Comparison of ENCODE assay signal across 22 mouse cellular contexts in genomic region chr13:56772592-56772991, GRCm38 (mm10). TPM values are rescaled to one million over a fixed set of nuclear protein-coding genes. Genes with fewer than 3 reads are reported as not detected.
A peak's percentile ranks its signal among the peaks of the same experiment; 100 is the strongest.
DNase-seq lines count a peak whose midpoint lies in the region; ATAC-seq and TF ChIP-seq lines count a peak whose summit lies in the region.
"Had no signal": no experiment of that assay in that cellular context is flagged by ENCODE, and none has a peak within 500 bp of the region (broad histone marks: within the 10 kb centered on the region; RNA-seq: fewer than 3 reads in every experiment).

No protein-coding gene starts in this region.

- H3K27ac ChIP-seq in kidney, postnatal 0 days = no peak overlapping the region
- H3K27ac ChIP-seq in kidney, embryonic 14.5 days (ENCODE audit: low read depth, low read length) = no peak overlapping the region
- H3K27ac ChIP-seq in midbrain, postnatal 0 days (ENCODE audit: low read depth, low read length) = no peak overlapping the region
- no peak overlapping the region for H3K27ac ChIP-seq in midbrain, embryonic 10.5 days (replicated peaks)
- H3K27ac ChIP-seq in olfactory bulb, adult 2 months (ENCODE audit: insufficient read depth, low read depth, low read length) = no peak overlapping the region
- H3K27ac ChIP-seq: hindbrain, embryonic 14.5 days; liver, embryonic 13.5 days; macrophage; neural tube, embryonic 15.5 days had no signal

- no peaks in the 10 kb centered on the region for H3K36me3 ChIP-seq in kidney, postnatal 0 days (ENCODE audit: insufficient read depth, low read length)
- no peaks in the 10 kb centered on the region for H3K36me3 ChIP-seq in kidney, embryonic 14.5 days (ENCODE audit: control insufficient read depth, insufficient read depth, low read length)
- no peaks in the 10 kb centered on the region for H3K36me3 ChIP-seq in midbrain, postnatal 0 days (ENCODE audit: insufficient read depth, low read length)
- no peaks in the 10 kb centered on the region for H3K36me3 ChIP-seq in midbrain, embryonic 10.5 days
- H3K36me3 ChIP-seq: liver, embryonic 13.5 days; midbrain, embryonic 12.5 days; neural tube, embryonic 15.5 days had no signal

- WGBS in kidney, postnatal 0 days = 47% methylated on average over 3 of the region's 3 CpGs
- 35% methylated on average over 3 of the region's 3 CpGs for WGBS in kidney, embryonic 14.5 days
- 48% methylated on average over 3 of the region's 3 CpGs for WGBS in midbrain, postnatal 0 days
- WGBS in midbrain, embryonic 10.5 days = 55% methylated on average over 3 of the region's 3 CpGs
- 39% methylated on average over 3 of the region's 3 CpGs for WGBS in olfactory bulb, adult 2 months

- no peak for TF ChIP-seq POLR2A in olfactory bulb, adult 2 months (IDR thresholded peaks at IDR 0.05; ENCODE audit: insufficient read depth, low read depth, low read length)

- no peaks in the 10 kb centered on the region for H3K27me3 ChIP-seq in kidney, postnatal 0 days (ENCODE audit: insufficient read depth, low read length)
- H3K27me3 ChIP-seq in kidney, embryonic 14.5 days (ENCODE audit: control insufficient read depth, insufficient read depth, low read length) = no peaks in the 10 kb centered on the region
- H3K27me3 ChIP-seq in midbrain, postnatal 0 days (ENCODE audit: insufficient read depth, low read length) = no peaks in the 10 kb centered on the region
- H3K27me3 ChIP-seq in midbrain, embryonic 10.5 days (ENCODE audit: low read depth, poor library complexity, severe bottlenecking) = peaks cover 14% of the 10 kb centered on the region
- H3K27me3 ChIP-seq: liver, embryonic 13.5 days; neural tube, embryonic 15.5 days; Patski had no signal

- peak; percentile 27 for DNase-seq in embryo, embryonic 10.5 days (ENCODE audit: low spot score)
- DNase-seq in embryo, embryonic 9.5 days (ENCODE audit: extremely low spot score) = no peak
- DNase-seq in kidney, postnatal 0 days (ENCODE audit: low spot score) = no peak
- no peak for DNase-seq in midbrain, postnatal 0 days (ENCODE audit: low spot score)
- no peak for DNase-seq in midbrain, embryonic 10.5 days (ENCODE audit: low spot score)
- no peak for DNase-seq in ovary, postnatal 14 days (ENCODE audit: low spot score)
- DNase-seq: adrenal gland, postnatal 36 days; cerebellum, adult 9-11 months; gastrocnemius, postnatal 14 days; heart, postnatal 10 days; kidney, adult 11 months; liver, embryonic 13.5 days; retina, postnatal 1 day had no signal

- no peak for ATAC-seq in kidney, postnatal 0 days (replicated peaks; ENCODE audit: low FRiP score, low read depth)
- no peak for ATAC-seq in kidney, embryonic 14.5 days (ENCODE audit: low FRiP score, low TSS enrichment)
- ATAC-seq in midbrain, postnatal 0 days (ENCODE audit: low FRiP score) = no peak
- ATAC-seq: activated CD4-positive, CD25-positive, alpha-beta regulatory T cell, adult 4 months; Patski had no signal

- TF ChIP-seq CTCF in kidney, postnatal 0 days (IDR thresholded peaks at IDR 0.05; ENCODE audit: low read depth) = peak; percentile 53
- peak; percentile 53 for TF ChIP-seq CTCF in midbrain, postnatal 0 days (IDR thresholded peaks at IDR 0.05)
- TF ChIP-seq CTCF in olfactory bulb, adult 2 months (IDR thresholded peaks at IDR 0.05; ENCODE audit: insufficient read depth, low read depth, low read length) = 0 out of 2 replicates have a peak, but pooled peaks have one; percentile 17

- no peak overlapping the region for H3K9ac ChIP-seq in kidney, postnatal 0 days (ENCODE audit: low read depth, low read length)
- H3K9ac ChIP-seq in kidney, embryonic 14.5 days (ENCODE audit: low read depth, low read length) = no peak overlapping the region
- H3K9ac ChIP-seq in midbrain, postnatal 0 days (replicated peaks; ENCODE audit: low read length, poor library complexity, severe bottlenecking) = no peak overlapping the region
- H3K9ac ChIP-seq: hindbrain, embryonic 14.5 days; liver, embryonic 13.5 days; midbrain, embryonic 12.5 days; neural tube, embryonic 15.5 days had no signal

- no peak overlapping the region for H3K4me3 ChIP-seq in kidney, postnatal 0 days (replicated peaks; ENCODE audit: low read depth, low read length)
- no peak overlapping the region for H3K4me3 ChIP-seq in kidney, embryonic 14.5 days (ENCODE audit: low read length)
- H3K4me3 ChIP-seq in midbrain, postnatal 0 days (ENCODE audit: low read depth, low read length) = no peak overlapping the region
- no peak overlapping the region for H3K4me3 ChIP-seq in midbrain, embryonic 10.5 days
- H3K4me3 ChIP-seq in olfactory bulb, adult 2 months (ENCODE audit: insufficient read depth, low read depth, low read length) = no peak overlapping the region
- H3K4me3 ChIP-seq: liver, embryonic 13.5 days; midbrain, embryonic 12.5 days; myocyte; neural tube, embryonic 15.5 days had no signal

- no peaks in the 10 kb centered on the region for H3K9me3 ChIP-seq in kidney, postnatal 0 days (replicated peaks; ENCODE audit: low read length)
- H3K9me3 ChIP-seq in kidney, embryonic 14.5 days (ENCODE audit: control insufficient read depth, low read length) = no peaks in the 10 kb centered on the region
- no peaks in the 10 kb centered on the region for H3K9me3 ChIP-seq in midbrain, postnatal 0 days (ENCODE audit: low read length)
- no peaks in the 10 kb centered on the region for H3K9me3 ChIP-seq in midbrain, embryonic 10.5 days (replicated peaks)
- H3K9me3 ChIP-seq: liver, embryonic 13.5 days; midbrain, embryonic 12.5 days; neural tube, embryonic 15.5 days had no signal

- no peaks in the 10 kb centered on the region for H3K4me1 ChIP-seq in kidney, postnatal 0 days (replicated peaks; ENCODE audit: insufficient read depth, low read length)
- H3K4me1 ChIP-seq in kidney, embryonic 14.5 days (ENCODE audit: control insufficient read depth, insufficient read depth, low read length) = peaks cover 3% of the 10 kb centered on the region; the same call in 1 of the 2 replicates
- peaks cover 20% of the 10 kb centered on the region for H3K4me1 ChIP-seq in midbrain, postnatal 0 days (ENCODE audit: insufficient read depth, low read length)
- H3K4me1 ChIP-seq in midbrain, embryonic 10.5 days = peaks cover 44% of the 10 kb centered on the region
- peaks cover 50% of the 10 kb centered on the region for H3K4me1 ChIP-seq in olfactory bulb, adult 2 months (ENCODE audit: control insufficient read depth, insufficient read depth, low read length)
- H3K4me1 ChIP-seq: liver, embryonic 13.5 days had no signal

- H3K4me2 ChIP-seq in kidney, postnatal 0 days (ENCODE audit: low read length) = no peak overlapping the region
- no peak overlapping the region for H3K4me2 ChIP-seq in kidney, embryonic 14.5 days (replicated peaks; ENCODE audit: low read depth, low read length)
- H3K4me2 ChIP-seq in midbrain, postnatal 0 days (ENCODE audit: low read depth, low read length, poor library complexity, severe bottlenecking) = no peak overlapping the region
- H3K4me2 ChIP-seq: hindbrain, embryonic 14.5 days; liver, embryonic 13.5 days; midbrain, embryonic 12.5 days; neural tube, embryonic 15.5 days had no signal

RNA-seq across cellular contexts. Expression of gene Gm45623, which starts 19.0 kb away (rescaled TPM):
- polyA plus RNA-seq in kidney, postnatal 0 days (2015; fragmentation: Nextera tagmentation; extraction: Ambion mirVana) = not detected in 2 replicates
- 0.15 TPM in 1 of 2 replicates, not detected in the other for polyA plus RNA-seq in kidney, embryonic 14.5 days (2014; fragmentation: Nextera tagmentation; extraction: Ambion mirVana)
- 7.9 and 11.3 TPM in 2 replicates for total RNA-seq in midbrain, postnatal 0 days (2014; rRNA removed)
- 2.0 and 2.2 TPM in 2 replicates for polyA plus RNA-seq in midbrain, postnatal 0 days (2015; fragmentation: Nextera tagmentation; extraction: Ambion mirVana)
- not detected in 2 replicates for polyA plus RNA-seq in midbrain, embryonic 10.5 days (2016; fragmentation: Nextera tagmentation; extraction: Ambion mirVana)
- not detected in 2 replicates for polyA plus RNA-seq in olfactory bulb, adult 2 months (2012; ENCODE audit: insufficient read depth, insufficient read length, low replicate concordance, missing spikeins)
- total RNA-seq: adrenal gland, postnatal 36 days; gastrocnemius, postnatal 14 days had no signal
- polyA plus RNA-seq: activated CD4-positive, CD25-positive, alpha-beta regulatory T cell, adult 4 months; liver, embryonic 13.5 days; macrophage; myocyte; Patski had no signal
